Mouse (Mus musculus) left cerebral cortex, postnatal 10 days (tissue): ENCODE data around the gene Abca4. TPM values are rescaled to one million over a fixed set of nuclear protein-coding genes. Genes with fewer than 3 reads are reported as not detected.

ENCODE experiments used
- DNase-seq, 2 experiments: peaks; one replicate each; pipeline ENCODE4 v3.0.0; 2021 to 2022; ENCODE audit warnings: low spot score in 2 of 2, mixed read lengths in 1 of 2; ENCODE audit errors: extremely low spot score in 1 of 2
- intact Hi-C: fragments of 180-260 bp; cut with DNase I; formaldehyde crosslinking; loops from one replicate; pipeline ENCODE4 v1.15.1; 2025
- total RNA-seq, 2 experiments: library from RNA; stranded (reverse); gene quantifications; 2 replicates each; pipeline ENCODE4 v1.2.3; 2021

Gene Abca4
- total RNA-seq, 2 experiments from 2014 or later = 2.6 to 4.6 TPM

GRCm38 (mm10) chr3:122142256-122142922, 98.1 kb downstream of the Abca4 start:
- DNase-seq = no peak
- intact Hi-C loops = loop anchor here (10.0 kb wide), 1 partner anchor 608 kb away; the partner anchor contains the start of gene Slc44a3

- no peak for DNase-seq
- intact Hi-C loops = loop anchor here (10.0 kb wide), 1 partner anchor 609 kb away; the partner anchor contains the start of gene Slc44a3
Observed at GRCm38 (mm10) chr3:122143432-122143831, 99.2 kb downstream of the Abca4 start.

DNA sequence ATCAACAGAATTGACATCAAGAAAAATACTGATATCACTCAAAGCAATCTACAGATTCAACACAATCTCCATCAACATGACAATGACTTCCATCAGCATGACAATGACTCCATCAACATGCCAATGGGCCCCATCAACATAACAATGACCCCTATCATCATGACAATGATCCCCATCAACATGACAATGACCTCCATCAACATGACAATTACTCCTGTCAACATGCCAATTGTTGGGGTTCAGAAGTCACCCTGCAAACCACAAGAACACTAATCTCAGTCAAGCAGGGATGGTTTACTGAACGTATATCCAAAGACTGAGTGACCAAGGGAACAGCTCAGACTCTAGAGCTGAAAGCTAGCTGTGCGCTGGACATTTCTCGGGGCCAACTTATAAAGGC, 101.2 kb downstream of the Abca4 start:
- no peak for DNase-seq
- intact Hi-C loops = loop anchor here (10.0 kb wide), 1 partner anchor 611 kb away; the partner anchor contains the start of gene Slc44a3

DNA sequence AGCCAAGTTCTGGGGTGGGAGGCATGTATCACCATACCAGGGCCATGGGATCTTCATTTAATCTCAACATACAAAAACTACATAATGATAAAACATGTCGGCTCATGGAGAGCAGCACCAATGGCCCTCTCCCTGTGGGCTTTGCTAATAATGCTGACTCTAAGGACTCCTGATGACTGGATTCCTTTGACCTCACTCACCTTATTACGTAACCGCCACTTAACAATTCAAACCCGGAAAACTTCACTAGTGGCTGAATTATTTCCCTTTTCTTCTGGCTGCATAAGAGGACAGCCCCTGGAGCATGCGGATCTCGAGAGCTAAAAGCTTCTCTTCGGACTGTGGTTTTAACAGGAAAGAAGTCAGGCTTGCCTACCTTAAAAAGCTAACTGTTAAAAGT, 106.6 kb downstream of the Abca4 start:
- no peak for DNase-seq
- intact Hi-C loops = no loop called here

- DNase-seq = peak; percentile 34 to 71
Observed at GRCm38 (mm10) chr3:122152431-122152830, 108.2 kb downstream of the Abca4 start.

DNA sequence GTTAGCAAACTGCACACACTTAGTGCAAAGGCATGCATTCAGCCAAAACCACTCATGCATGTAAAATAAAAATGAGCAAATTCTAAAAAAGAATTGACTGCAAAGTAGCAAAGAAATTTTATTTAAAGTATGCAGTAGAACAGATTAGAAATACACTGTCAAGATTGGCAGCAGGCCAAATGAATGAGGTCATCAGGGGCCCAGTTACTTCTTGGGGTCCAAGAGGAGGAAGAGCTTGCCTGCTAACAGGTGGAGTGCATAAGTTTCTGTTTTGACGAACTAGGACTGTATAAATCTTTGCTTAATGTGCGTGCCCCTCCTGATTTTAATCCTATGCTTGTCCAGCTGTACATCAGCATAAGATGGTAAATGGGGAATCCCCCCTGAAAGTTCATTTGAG, 109.8 kb downstream of the Abca4 start:
- DNase-seq = no peak
- intact Hi-C loops = no loop called here

More at GRCm38 (mm10) chr3:122152431-122152830, 108.2 kb downstream of the Abca4 start:
- intact Hi-C loops = no loop called here

GRCm38 (mm10) chr3:122159447-122159846, 115.2 kb downstream of the Abca4 start:
- DNase-seq = no peak
- intact Hi-C loops = no loop called here

GRCm38 (mm10) chr3:122169616-122170178, 125.5 kb downstream of the Abca4 start:
- intact Hi-C loops = no loop called here

GRCm38 (mm10) chr3:122170621-122171309, 126.5 kb downstream of the Abca4 start:
- intact Hi-C loops = no loop called here

More at GRCm38 (mm10) chr3:122169616-122170178, 125.5 kb downstream of the Abca4 start:
- peak in 1 of 2 experiments; percentile 59 for DNase-seq

DNA sequence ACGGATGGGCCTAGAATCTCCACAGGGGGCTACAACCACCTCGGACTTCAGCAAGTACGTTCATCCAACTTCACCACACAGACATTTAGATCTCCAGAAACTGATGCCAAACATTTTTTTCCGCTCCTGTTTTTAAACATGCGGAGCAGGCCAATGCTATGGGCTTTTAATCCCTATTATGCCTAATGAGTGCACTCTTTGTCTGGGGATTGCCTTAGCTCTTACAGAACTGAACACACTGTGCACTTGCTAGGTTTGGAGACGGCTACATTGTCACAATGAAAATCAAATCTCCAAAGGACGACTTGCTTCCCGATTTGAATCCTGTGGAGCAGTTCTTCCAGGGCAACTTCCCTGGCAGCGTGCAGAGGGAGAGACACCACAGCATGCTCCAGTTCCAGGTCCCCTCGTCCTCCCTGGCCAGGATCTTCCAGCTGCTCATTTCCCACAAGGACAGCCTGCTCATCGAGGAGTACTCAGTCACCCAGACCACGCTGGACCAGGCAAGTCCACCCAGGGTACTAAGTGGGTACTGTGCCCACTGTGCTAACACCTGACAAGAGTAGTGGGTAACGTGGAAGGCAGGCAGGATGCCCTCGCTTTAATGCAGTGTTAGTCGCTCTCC, 129.4 kb downstream of the Abca4 start:
- DNase-seq = no peak
- intact Hi-C loops = no loop called here

More at GRCm38 (mm10) chr3:122170621-122171309, 126.5 kb downstream of the Abca4 start:
- DNase-seq = no peak

- intact Hi-C loops = no loop called here
- no peak for DNase-seq
Observed at GRCm38 (mm10) chr3:122176018-122176417, 131.8 kb downstream of the Abca4 start.

- DNase-seq = no peak
- intact Hi-C loops = no loop called here
Observed at GRCm38 (mm10) chr3:122176706-122177390, 132.6 kb downstream of the Abca4 start.

- no peak for DNase-seq
- intact Hi-C loops = no loop called here
Observed at GRCm38 (mm10) chr3:122184109-122184508, 139.9 kb downstream of the Abca4 start.

DNA sequence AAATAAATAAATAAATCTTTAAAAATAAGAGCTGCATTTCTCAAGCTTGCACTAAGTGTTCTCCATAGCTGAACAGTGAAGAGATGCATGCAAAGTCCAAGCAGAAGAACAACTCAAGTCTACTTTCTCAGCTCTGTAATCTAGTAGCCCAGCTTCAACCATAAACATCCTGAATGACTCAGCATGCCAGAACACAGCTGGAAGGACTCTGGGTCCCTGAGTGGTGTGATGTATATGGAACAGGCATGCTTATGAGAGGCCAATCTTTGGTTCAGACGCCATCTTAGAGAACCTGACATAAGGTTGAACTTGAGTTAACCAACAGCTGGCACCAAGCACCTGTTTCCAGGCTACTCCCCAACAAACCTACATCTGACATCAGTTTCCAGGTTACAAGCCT, 142.7 kb downstream of the Abca4 start:
- intact Hi-C loops = no loop called here
- no peak for DNase-seq

- no peak for DNase-seq
- intact Hi-C loops = no loop called here
Observed at GRCm38 (mm10) chr3:122196621-122197298, 152.5 kb downstream of the Abca4 start.

DNA sequence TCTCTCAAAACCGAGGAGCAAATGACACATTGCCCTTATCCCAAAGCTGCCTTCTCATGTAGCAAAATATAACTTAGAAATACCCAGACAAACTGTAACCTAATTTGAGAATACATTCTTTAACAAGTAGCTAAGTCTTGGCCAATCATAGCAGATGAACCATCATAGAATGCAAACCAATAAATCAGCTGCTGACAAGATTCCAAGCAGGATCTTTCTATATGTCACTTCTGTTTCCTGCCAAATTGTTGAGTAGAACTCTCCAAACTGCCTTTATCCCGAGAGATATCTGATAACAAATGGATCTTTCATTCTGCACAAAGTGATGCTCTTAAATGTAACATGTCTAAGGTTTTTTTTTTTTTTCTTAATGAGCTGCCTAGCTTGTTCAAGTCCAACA, 154.3 kb downstream of the Abca4 start:
- intact Hi-C loops = no loop called here
- no peak for DNase-seq

DNA sequence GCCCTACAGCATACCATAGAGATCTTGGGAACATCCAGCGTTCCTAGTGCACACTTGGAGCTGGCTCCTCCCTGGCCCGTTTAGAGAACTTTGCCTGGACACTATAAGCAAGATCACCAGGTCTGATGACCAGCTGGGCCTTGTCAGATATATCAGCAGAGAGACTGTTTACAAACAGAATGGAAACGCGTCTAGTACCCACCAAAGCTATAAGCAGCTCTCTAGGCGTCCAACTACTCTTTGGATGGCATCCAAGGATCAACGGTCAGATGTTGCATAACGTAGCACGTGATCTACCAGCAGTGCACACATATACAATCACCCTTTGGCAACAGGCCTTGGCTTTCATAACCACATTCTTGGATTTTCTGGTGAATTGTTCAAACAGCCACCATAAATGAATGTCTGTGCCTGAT, 154.7 kb downstream of the Abca4 start:
- intact Hi-C loops = no loop called here
- DNase-seq = no peak

GRCm38 (mm10) chr3:122199600-122199999, 155.4 kb downstream of the Abca4 start:
- intact Hi-C loops = no loop called here
- no peak for DNase-seq
